Comparison of ENCODE assay signal across 21 mouse cellular contexts in the genomic region with DNA sequence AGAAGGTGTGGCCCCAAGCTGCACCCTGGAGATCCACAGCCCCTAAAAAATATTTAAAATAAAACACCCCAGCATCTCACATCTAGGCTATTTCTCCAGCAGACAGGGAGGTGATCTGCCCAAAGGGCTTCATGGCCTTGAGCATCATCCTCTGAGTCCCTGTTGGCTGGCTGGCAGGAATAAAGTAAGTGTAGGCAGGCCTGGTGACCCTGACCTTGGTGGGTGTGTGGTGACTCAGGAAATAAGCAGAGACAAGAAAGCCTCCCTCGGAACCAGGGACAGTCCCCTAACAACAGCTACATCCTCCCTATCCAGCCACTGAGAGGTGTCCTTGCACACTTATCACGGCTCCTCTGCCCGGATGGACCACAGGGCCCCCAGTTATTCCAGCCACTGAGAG. TPM values are rescaled to one million over a fixed set of nuclear protein-coding genes. Genes with fewer than 3 reads are reported as not detected.
A peak's percentile ranks its signal among the peaks of the same experiment; 100 is the strongest.
DNase-seq lines count a peak whose midpoint lies in the region; ATAC-seq and TF ChIP-seq lines count a peak whose summit lies in the region.
"Had no signal": no experiment of that assay in that cellular context is flagged by ENCODE, and none has a peak within 500 bp of the region (broad histone marks: within the 10 kb centered on the region; RNA-seq: fewer than 3 reads in every experiment).

No protein-coding gene starts in this region.

- H3K4me3 ChIP-seq in intestine, embryonic 16.5 days (ENCODE audit: low read length): no peak overlapping the region
- H3K4me3 ChIP-seq in intestine, postnatal 0 days (ENCODE audit: low read depth, low read length): no peak overlapping the region
- no peak overlapping the region for H3K4me3 ChIP-seq in ES-Bruce4 (ENCODE audit: low read depth, low read length)
- H3K4me3 ChIP-seq: embryonic facial prominence, embryonic 15.5 days; intestine, embryonic 15.5 days; limb, embryonic 15.5 days; liver, embryonic 15.5 days; midbrain, embryonic 12.5 days; neural tube, embryonic 12.5 days had no signal

- no peak overlapping the region for H3K9ac ChIP-seq in intestine, embryonic 16.5 days (ENCODE audit: low read depth, low read length)
- no peak overlapping the region for H3K9ac ChIP-seq in intestine, postnatal 0 days (ENCODE audit: low read depth, low read length)
- no peak overlapping the region for H3K9ac ChIP-seq in ES-Bruce4 (ENCODE audit: low read depth, poor library complexity, severe bottlenecking)
- H3K9ac ChIP-seq: embryonic facial prominence, embryonic 15.5 days; hindbrain, embryonic 14.5 days; intestine, embryonic 15.5 days; limb, embryonic 15.5 days; liver, embryonic 15.5 days; midbrain, embryonic 12.5 days; neural tube, embryonic 12.5 days had no signal

- TF ChIP-seq CTCF in intestine, postnatal 0 days (IDR thresholded peaks at IDR 0.05; ENCODE audit: low read depth): no peak
- TF ChIP-seq CTCF in ES-Bruce4 (IDR thresholded peaks at IDR 0.05; ENCODE audit: low read depth, low read length): no peak

- no peaks in the 10 kb centered on the region for H3K27me3 ChIP-seq in intestine, embryonic 16.5 days (replicated peaks; ENCODE audit: control insufficient read depth, insufficient read depth, low read length)
- H3K27me3 ChIP-seq in intestine, postnatal 0 days (replicated peaks; ENCODE audit: control insufficient read depth, insufficient read depth, low read length): no peaks in the 10 kb centered on the region
- H3K27me3 ChIP-seq in ES-Bruce4 (ENCODE audit: control insufficient read depth, insufficient read depth, low read length, poor library complexity, severe bottlenecking): no peaks in the 10 kb centered on the region
- H3K27me3 ChIP-seq: embryonic facial prominence, embryonic 15.5 days; intestine, embryonic 15.5 days; limb, embryonic 15.5 days; liver, embryonic 15.5 days; midbrain, embryonic 12.5 days; neural tube, embryonic 12.5 days had no signal

- no peak overlapping the region for H3K4me2 ChIP-seq in intestine, embryonic 16.5 days (ENCODE audit: low read depth, low read length)
- no peak overlapping the region for H3K4me2 ChIP-seq in intestine, postnatal 0 days (replicated peaks; ENCODE audit: low read depth)
- H3K4me2 ChIP-seq: embryonic facial prominence, embryonic 15.5 days; hindbrain, embryonic 14.5 days; intestine, embryonic 15.5 days; limb, embryonic 15.5 days; liver, embryonic 15.5 days; midbrain, embryonic 12.5 days; neural tube, embryonic 12.5 days had no signal

- H3K36me3 ChIP-seq in intestine, embryonic 16.5 days (ENCODE audit: control insufficient read depth, insufficient read depth, low read length): peaks cover 10% of the 10 kb centered on the region
- peaks cover 26% of the 10 kb centered on the region for H3K36me3 ChIP-seq in intestine, postnatal 0 days (ENCODE audit: control insufficient read depth, insufficient read depth)
- 0 out of 2 replicates have a peak, but pooled peaks cover 5% of the 10 kb centered on the region for H3K36me3 ChIP-seq in ES-Bruce4 (ENCODE audit: control insufficient read depth, insufficient read depth, low read length, poor library complexity, severe bottlenecking)
- H3K36me3 ChIP-seq: limb, embryonic 15.5 days; liver, embryonic 15.5 days; midbrain, embryonic 12.5 days; neural tube, embryonic 12.5 days had no signal

- TF ChIP-seq POLR2A in ES-Bruce4 (IDR thresholded peaks at IDR 0.05; ENCODE audit: insufficient read depth, low read length): no peak

- intact Hi-C loops in gastrocnemius, postnatal 14 days (cut with DNase I; ENCODE audit: low total_unique reads): no loop called here

- no peak overlapping the region for H3K27ac ChIP-seq in intestine, embryonic 16.5 days (ENCODE audit: low read length)
- H3K27ac ChIP-seq in intestine, postnatal 0 days (ENCODE audit: low read depth, low read length): no peak overlapping the region
- H3K27ac ChIP-seq in ES-Bruce4 (ENCODE audit: insufficient read depth, low read length): peak overlapping the region; percentile 83
- H3K27ac ChIP-seq: embryonic facial prominence, embryonic 15.5 days; hindbrain, embryonic 14.5 days; intestine, embryonic 15.5 days; limb, embryonic 15.5 days; liver, embryonic 15.5 days; macrophage; midbrain, embryonic 12.5 days; neural tube, embryonic 12.5 days had no signal

- no peaks in the 10 kb centered on the region for H3K9me3 ChIP-seq in intestine, embryonic 16.5 days (ENCODE audit: control insufficient read depth, low read length)
- H3K9me3 ChIP-seq in intestine, postnatal 0 days (ENCODE audit: control insufficient read depth): no peaks in the 10 kb centered on the region
- H3K9me3 ChIP-seq in ES-Bruce4 (replicated peaks; ENCODE audit: control insufficient read depth, insufficient read depth, low read length, poor library complexity, severe bottlenecking): no peaks in the 10 kb centered on the region
- H3K9me3 ChIP-seq: embryonic facial prominence, embryonic 15.5 days; intestine, embryonic 15.5 days; limb, embryonic 15.5 days; liver, embryonic 15.5 days; midbrain, embryonic 12.5 days; neural tube, embryonic 12.5 days had no signal

- peak; percentile 86 for DNase-seq in adrenal gland, postnatal 14 days
- no peak for DNase-seq in right cerebral cortex, adult 2 months (ENCODE audit: low spot score in 2 of 2)
- no peak for DNase-seq in right cerebral cortex, postnatal 36 days (ENCODE audit: low spot score in 2 of 2)
- DNase-seq in gastrocnemius, postnatal 14 days: no peak
- DNase-seq: cerebellum, adult 18-20 months; cerebellum, postnatal 25 days; right cerebral cortex, postnatal 25 days; thymus, postnatal 4 days had no signal

- 0 out of 2 replicates have a peak, but pooled peaks have one; percentile 16 for ATAC-seq in intestine, embryonic 16.5 days
- ATAC-seq in intestine, postnatal 0 days: no peak
- peak; percentile 43 for ATAC-seq in CD4-positive, CD25-positive, alpha-beta regulatory T cell, adult 4 months
- ATAC-seq: forebrain, embryonic 16.5 days had no signal

- H3K4me1 ChIP-seq in intestine, embryonic 16.5 days (ENCODE audit: control insufficient read depth, insufficient read depth, low read length): peaks cover 5% of the 10 kb centered on the region; the same call in 1 of the 2 replicates
- H3K4me1 ChIP-seq in intestine, postnatal 0 days (replicated peaks; ENCODE audit: control insufficient read depth, insufficient read depth, low read length): no peaks in the 10 kb centered on the region
- peaks cover 8% of the 10 kb centered on the region for H3K4me1 ChIP-seq in ES-Bruce4 (ENCODE audit: control insufficient read depth, insufficient read depth, low read length)
- H3K4me1 ChIP-seq: embryonic facial prominence, embryonic 15.5 days; midbrain, embryonic 12.5 days; neural tube, embryonic 12.5 days had no signal

- no peak for TF ChIP-seq EP300 in ES-Bruce4 (IDR thresholded peaks at IDR 0.05; ENCODE audit: insufficient read depth, low read depth, low read length)

- 48% methylated on average over 3 of the region's 3 CpGs for WGBS in intestine, embryonic 16.5 days
- 48% methylated on average over 3 of the region's 3 CpGs for WGBS in intestine, postnatal 0 days

RNA-seq across cellular contexts. Expression of a gene that starts 11.7 kb away (rescaled TPM):
- 259 and 260 TPM in 2 replicates for polyA plus RNA-seq in intestine, embryonic 16.5 days (2015; fragmentation: Nextera tagmentation; extraction: Ambion mirVana)
- 204 and 222 TPM in 2 replicates for polyA plus RNA-seq in intestine, postnatal 0 days (2015; fragmentation: Nextera tagmentation; extraction: Ambion mirVana)
- not detected for polyA plus RNA-seq in CD4-positive, CD25-positive, alpha-beta regulatory T cell, adult 4 months (2017; shearing (Covaris generic))
- polyA plus RNA-seq in ES-Bruce4 (2011; ENCODE audit: insufficient read depth, insufficient read length, low read depth, missing spikeins): 49.0 and 50.7 TPM in 2 replicates
- 48.0 and 62.9 TPM in 2 replicates for total RNA-seq in adrenal gland, postnatal 14 days (2021)
- under 1 TPM; 0.24 to 0.39 TPM for total RNA-seq in gastrocnemius, postnatal 14 days (2021)

RNA-seq across cellular contexts. Expression of a gene that starts 20.1 kb away (rescaled TPM):
- polyA plus RNA-seq in intestine, embryonic 16.5 days (2015; fragmentation: Nextera tagmentation; extraction: Ambion mirVana): 16.6 and 21.4 TPM in 2 replicates
- polyA plus RNA-seq in intestine, postnatal 0 days (2015; fragmentation: Nextera tagmentation; extraction: Ambion mirVana): 42.9 and 44.4 TPM in 2 replicates
- polyA plus RNA-seq in CD4-positive, CD25-positive, alpha-beta regulatory T cell, adult 4 months (2017; shearing (Covaris generic)): 1 to 10 TPM; 1.1 to 2.2 TPM
- 89.8 and 92.9 TPM in 2 replicates for polyA plus RNA-seq in ES-Bruce4 (2011; ENCODE audit: insufficient read depth, insufficient read length, low read depth, missing spikeins)
- total RNA-seq in adrenal gland, postnatal 14 days (2021): 62.6 and 64.5 TPM in 2 replicates
- 10 to 100 TPM; 14.5 to 15.0 TPM for total RNA-seq in gastrocnemius, postnatal 14 days (2021)

RNA-seq across cellular contexts. Expression of a gene that starts 55.0 kb away (rescaled TPM):
- 2.1 TPM in 2 replicates for polyA plus RNA-seq in intestine, embryonic 16.5 days (2015; fragmentation: Nextera tagmentation; extraction: Ambion mirVana)
- 1.2 and 1.5 TPM in 2 replicates for polyA plus RNA-seq in intestine, postnatal 0 days (2015; fragmentation: Nextera tagmentation; extraction: Ambion mirVana)
- polyA plus RNA-seq in CD4-positive, CD25-positive, alpha-beta regulatory T cell, adult 4 months (2017; shearing (Covaris generic)): 10 to 100 TPM; 10.1 TPM
- 8.5 and 8.8 TPM in 2 replicates for polyA plus RNA-seq in ES-Bruce4 (2011; ENCODE audit: insufficient read depth, insufficient read length, low read depth, missing spikeins)
- total RNA-seq in adrenal gland, postnatal 14 days (2021): 1.2 and 2.0 TPM in 2 replicates
- under 1 TPM in 1 of 2 experiments, not detected in 1; 0.53 TPM for total RNA-seq in gastrocnemius, postnatal 14 days (2021)

Comparison
In these comparisons a context has a peak if more than half of its experiments do, and no peak if none do; other contexts are left out.
1. RNA of a gene that starts 11.7 kb away (polyA plus RNA-seq): 259 to 260 TPM in intestine, embryonic 16.5 days, 204 to 222 TPM in intestine, postnatal 0 days and 49.0 to 50.7 TPM in ES-Bruce4; not detected in CD4-positive, CD25-positive, alpha-beta regulatory T cell, adult 4 months; every median in the first group is over 10 times any median in the second.